Mouse (Mus musculus) lung, adult 2 months (tissue): ENCODE results near the gene Irs3.

Experiments
- CTCF ChIP-seq: fragments of 200-500 bp; IDR thresholded peaks from 2 replicates; pipeline ENCODE4 v1.5.1; 2011; ENCODE audit warnings: mild to moderate bottlenecking, low read length, control low read depth; ENCODE audit not compliant: insufficient read depth
- POLR2A ChIP-seq: fragments of 200-500 bp; IDR thresholded peaks from 2 replicates; pipeline ENCODE4 v1.6.1; 2011; ENCODE audit warnings: low read depth, mild to moderate bottlenecking, control low read depth, low read length, borderline replicate concordance; ENCODE audit errors: extremely low read depth

GRCm38 (mm10) chr5:137595921-137596320, 49.6 kb downstream of the Irs3 start:
- no peak for TF ChIP-seq CTCF
- no peak for TF ChIP-seq POLR2A
